Mouse (Mus musculus): ENCODE measurements around the gene Tra2a. TPM values are rescaled to one million over a fixed set of nuclear protein-coding genes. Genes with fewer than 3 reads are reported as not detected.
A peak's percentile ranks its signal among the peaks of the same experiment; 100 is the strongest.

The Tra2a gene
- 9.6 and 15.8 TPM in 2 replicates for polyA plus RNA-seq (2012; rRNA removed)

DNA sequence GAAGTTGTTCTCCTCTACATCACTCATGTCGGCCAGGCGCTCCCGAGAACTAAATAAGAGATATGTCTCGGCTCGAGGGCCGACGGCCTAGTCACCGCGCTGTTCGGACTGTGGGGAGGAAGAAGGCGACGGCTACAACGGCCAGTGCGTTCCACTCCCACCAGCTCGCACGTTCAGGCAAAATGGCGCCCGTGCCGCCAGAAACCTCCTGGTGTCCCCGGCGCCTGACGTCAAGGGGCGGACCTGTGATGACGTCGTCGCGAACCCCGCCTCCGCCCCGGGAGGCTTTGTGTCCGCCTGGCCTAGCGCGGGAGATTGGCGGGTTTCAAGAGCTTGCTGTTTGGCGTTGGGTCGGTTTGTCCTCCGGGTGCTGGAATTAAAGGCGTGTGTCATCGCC lies at the start of gene Tra2a:
Tra2a (minus strand) TSS at position 187 of the 397 bp plus-strand sequence.
- WGBS: under 1% methylated on average over 39 of the region's 39 CpGs

DNA sequence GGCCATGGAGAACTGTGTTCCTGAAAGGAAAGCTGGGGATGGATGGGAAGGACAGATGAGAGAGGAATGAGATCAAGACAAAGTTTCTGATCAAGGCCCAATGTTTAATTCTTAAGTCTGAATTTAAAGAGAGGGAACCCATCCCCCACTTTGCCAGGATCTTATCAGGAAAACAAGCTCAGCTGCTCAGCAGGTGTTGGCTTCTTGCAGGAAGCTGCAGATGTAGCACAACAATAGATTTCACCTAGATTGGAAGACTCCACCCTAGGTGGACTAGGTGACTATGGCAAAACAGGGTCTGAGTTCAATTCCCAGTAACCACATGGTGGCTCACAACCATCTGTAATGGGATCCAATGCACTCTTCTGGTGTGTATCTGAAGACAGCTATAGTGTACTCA lies 34.5 kb upstream of the Tra2a start:
- Histone ChIP-seq H3K4me1 (ENCODE audit: control insufficient read depth, insufficient read depth, insufficient read length, low read length) (no peaks in the 10 kb centered on the region), H3K27ac (ENCODE audit: insufficient read depth, low read depth, low read length) (no peak overlapping the region), H3K27me3 (ENCODE audit: control insufficient read depth, insufficient read depth, low read length) (no peaks in the 10 kb centered on the region), H3K36me3 (ENCODE audit: control insufficient read depth, insufficient read depth, low read length) (no peaks in the 10 kb centered on the region), H3K4me3 (ENCODE audit: low read depth, low read length) (no peak overlapping the region)
- TF ChIP-seq POLR2A (IDR thresholded peaks at IDR 0.05; ENCODE audit: low read depth, low read length): no peak
- no peak for TF ChIP-seq CTCF (IDR thresholded peaks at IDR 0.05; ENCODE audit: extremely low read depth, insufficient read length, insufficient replicate concordance, low read depth, low read length)

More for the DNA sequence above, at the start of gene Tra2a:
- peak within 1 kb of the TSS; percentile 96 for H3K4me3 ChIP-seq (ENCODE audit: low read depth, low read length)
- 0 out of 2 replicates have a peak, but pooled peaks cover 5% of the 10 kb centered on the region for H3K4me1 ChIP-seq (ENCODE audit: control insufficient read depth, insufficient read depth, insufficient read length, low read length)
- TF ChIP-seq CTCF (IDR thresholded peaks at IDR 0.05; ENCODE audit: extremely low read depth, insufficient read length, insufficient replicate concordance, low read depth, low read length) (no peak), POLR2A (IDR thresholded peaks at IDR 0.05; ENCODE audit: low read depth, low read length) (peak; percentile 96)
- no peaks in the 10 kb centered on the region for H3K36me3 ChIP-seq (ENCODE audit: control insufficient read depth, insufficient read depth, low read length)
- H3K27me3 ChIP-seq (ENCODE audit: control insufficient read depth, insufficient read depth, low read length): no peaks in the 10 kb centered on the region
- H3K27ac ChIP-seq (ENCODE audit: insufficient read depth, low read depth, low read length): peak within 1 kb of the TSS; percentile 94

GRCm38 (mm10) chr6:49282122-49282521 lies 18.3 kb upstream of the Tra2a start:
- H3K27me3 ChIP-seq (ENCODE audit: control insufficient read depth, insufficient read depth, low read length): no peaks in the 10 kb centered on the region
- no peak overlapping the region for H3K4me3 ChIP-seq (ENCODE audit: low read depth, low read length)
- H3K27ac ChIP-seq (ENCODE audit: insufficient read depth, low read depth, low read length): no peak overlapping the region
- 58% methylated on average over 1 of the region's 1 CpGs for WGBS
- no peaks in the 10 kb centered on the region for H3K36me3 ChIP-seq (ENCODE audit: control insufficient read depth, insufficient read depth, low read length)
- no peaks in the 10 kb centered on the region for H3K4me1 ChIP-seq (ENCODE audit: control insufficient read depth, insufficient read depth, insufficient read length, low read length)
- no peak for TF ChIP-seq CTCF (IDR thresholded peaks at IDR 0.05; ENCODE audit: extremely low read depth, insufficient read length, insufficient replicate concordance, low read depth, low read length)
- TF ChIP-seq POLR2A (IDR thresholded peaks at IDR 0.05; ENCODE audit: low read depth, low read length): no peak

DNA sequence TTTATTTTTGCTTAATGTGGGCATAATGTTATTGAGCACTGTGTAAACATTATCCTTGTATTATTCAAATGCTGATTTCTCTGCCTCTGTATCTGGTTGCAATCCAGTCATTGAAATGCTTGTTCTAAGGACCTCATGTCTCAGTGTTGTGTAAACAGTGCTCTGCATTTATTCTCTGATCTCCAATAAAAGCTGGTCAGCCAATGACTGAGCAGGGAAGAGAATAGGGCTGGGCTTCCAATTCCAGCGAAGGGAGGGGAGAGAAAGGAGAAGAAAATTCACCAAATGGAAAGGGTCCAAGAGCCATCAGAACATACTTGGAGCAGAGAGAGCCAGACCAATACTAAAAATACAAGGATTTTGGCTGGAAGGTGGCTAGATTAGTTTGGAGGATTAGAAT lies 17.1 kb upstream of the Tra2a start:
- H3K27ac ChIP-seq (ENCODE audit: insufficient read depth, low read depth, low read length): no peak overlapping the region
- H3K27me3 ChIP-seq (ENCODE audit: control insufficient read depth, insufficient read depth, low read length): no peaks in the 10 kb centered on the region
- 11% methylated on average over 1 of the region's 1 CpGs for WGBS
- no peak overlapping the region for H3K4me3 ChIP-seq (ENCODE audit: low read depth, low read length)
- H3K36me3 ChIP-seq (ENCODE audit: control insufficient read depth, insufficient read depth, low read length): no peaks in the 10 kb centered on the region
- TF ChIP-seq CTCF (IDR thresholded peaks at IDR 0.05; ENCODE audit: extremely low read depth, insufficient read length, insufficient replicate concordance, low read depth, low read length): no peak
- no peak for TF ChIP-seq POLR2A (IDR thresholded peaks at IDR 0.05; ENCODE audit: low read depth, low read length)
- H3K4me1 ChIP-seq (ENCODE audit: control insufficient read depth, insufficient read depth, insufficient read length, low read length): no peaks in the 10 kb centered on the region

DNA sequence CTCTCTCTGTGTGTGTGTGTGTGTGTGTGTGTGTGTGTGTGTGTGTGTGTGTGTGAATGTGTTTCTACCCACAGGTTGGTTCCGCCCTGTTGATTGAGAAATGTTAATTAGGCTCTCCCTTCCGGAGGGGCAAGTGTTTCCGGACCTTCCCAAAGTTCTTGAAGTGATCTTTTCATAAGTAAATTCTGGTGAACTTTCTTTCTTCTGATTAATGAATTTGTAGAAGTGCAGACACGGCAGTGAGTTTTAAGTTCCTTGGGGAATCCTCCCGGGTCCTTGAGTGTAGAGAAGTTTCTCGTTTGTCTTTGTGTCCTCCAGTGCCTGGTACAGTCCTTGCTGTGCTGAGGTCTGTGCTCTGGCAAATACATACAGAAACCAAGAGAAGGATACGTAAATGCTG lies 11.5 kb upstream of the Tra2a start:
- Histone ChIP-seq H3K4me1 (ENCODE audit: control insufficient read depth, insufficient read depth, insufficient read length, low read length) (no peaks in the 10 kb centered on the region), H3K36me3 (ENCODE audit: control insufficient read depth, insufficient read depth, low read length) (no peaks in the 10 kb centered on the region), H3K27ac (ENCODE audit: insufficient read depth, low read depth, low read length) (no peak overlapping the region), H3K27me3 (ENCODE audit: control insufficient read depth, insufficient read depth, low read length) (no peaks in the 10 kb centered on the region), H3K4me3 (ENCODE audit: low read depth, low read length) (no peak overlapping the region)
- no peak for TF ChIP-seq POLR2A (IDR thresholded peaks at IDR 0.05; ENCODE audit: low read depth, low read length)
- TF ChIP-seq CTCF (IDR thresholded peaks at IDR 0.05; ENCODE audit: extremely low read depth, insufficient read length, insufficient replicate concordance, low read depth, low read length): no peak
- 89% methylated on average over 7 of the region's 7 CpGs for WGBS

DNA sequence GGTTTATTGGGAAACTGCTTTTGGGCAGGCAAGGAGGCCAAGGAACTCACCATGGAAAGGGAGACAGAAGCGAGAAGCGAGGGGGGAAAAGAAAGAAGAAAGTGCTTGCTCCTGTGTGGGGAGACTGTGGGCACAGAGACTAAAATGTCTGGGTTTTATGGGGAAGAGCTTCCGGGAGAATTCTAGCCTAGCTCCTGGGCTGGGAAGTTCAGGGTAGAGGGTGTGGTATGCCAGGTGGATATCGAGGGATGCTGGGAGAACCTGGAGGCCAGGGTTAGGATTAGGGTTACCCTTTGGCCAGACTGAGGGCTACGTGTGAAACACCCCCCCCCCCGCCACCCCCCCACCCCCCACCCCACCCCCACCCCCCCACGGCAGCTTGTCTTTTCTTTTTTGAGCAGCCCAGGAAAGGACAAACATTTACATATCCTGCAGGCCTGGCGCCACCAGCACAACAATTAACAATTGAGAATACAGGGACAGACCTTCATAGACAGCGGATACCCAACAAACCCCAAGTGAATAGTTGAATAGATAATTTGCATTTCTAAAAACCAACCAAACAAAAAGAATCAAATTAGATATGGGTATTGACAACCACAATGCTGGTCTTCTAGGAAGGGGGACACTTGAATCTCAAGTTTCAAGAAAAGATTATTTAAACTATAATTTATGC lies 10.7 kb upstream of the Tra2a start:
- H3K27ac ChIP-seq (ENCODE audit: insufficient read depth, low read depth, low read length): no peak overlapping the region
- H3K27me3 ChIP-seq (ENCODE audit: control insufficient read depth, insufficient read depth, low read length): no peaks in the 10 kb centered on the region
- H3K4me3 ChIP-seq (ENCODE audit: low read depth, low read length): no peak overlapping the region
- WGBS: 61% methylated on average over 9 of the region's 9 CpGs
- no peaks in the 10 kb centered on the region for H3K4me1 ChIP-seq (ENCODE audit: control insufficient read depth, insufficient read depth, insufficient read length, low read length)
- no peaks in the 10 kb centered on the region for H3K36me3 ChIP-seq (ENCODE audit: control insufficient read depth, insufficient read depth, low read length)
- TF ChIP-seq POLR2A (IDR thresholded peaks at IDR 0.05; ENCODE audit: low read depth, low read length) (no peak), CTCF (IDR thresholded peaks at IDR 0.05; ENCODE audit: extremely low read depth, insufficient read length, insufficient replicate concordance, low read depth, low read length) (no peak)

- Histone ChIP-seq H3K36me3 (ENCODE audit: control insufficient read depth, insufficient read depth, low read length) (no peaks in the 10 kb centered on the region), H3K4me3 (ENCODE audit: low read depth, low read length) (no peak overlapping the region), H3K27me3 (ENCODE audit: control insufficient read depth, insufficient read depth, low read length) (no peaks in the 10 kb centered on the region), H3K4me1 (ENCODE audit: control insufficient read depth, insufficient read depth, insufficient read length, low read length) (no peaks in the 10 kb centered on the region), H3K27ac (ENCODE audit: insufficient read depth, low read depth, low read length) (no peak overlapping the region)
- 24% methylated on average over 4 of the region's 4 CpGs for WGBS
- no peak for TF ChIP-seq POLR2A (IDR thresholded peaks at IDR 0.05; ENCODE audit: low read depth, low read length)
- no peak for TF ChIP-seq CTCF (IDR thresholded peaks at IDR 0.05; ENCODE audit: extremely low read depth, insufficient read length, insufficient replicate concordance, low read depth, low read length)
These were observed 10.1 kb upstream of the Tra2a start for GRCm38 (mm10) chr6:49273934-49274333.
